Mouse (Mus musculus) kidney, adult 8-10 months (tissue): ENCODE measurements around the gene Il17re.
A peak's percentile ranks its signal among the peaks of the same experiment; 100 is the strongest.

ENCODE experiments used
- DNase-seq, 2 experiments: peaks; one replicate each; pipeline ENCODE4 v3.0.0; 2022

Gene Il17re

DNA sequence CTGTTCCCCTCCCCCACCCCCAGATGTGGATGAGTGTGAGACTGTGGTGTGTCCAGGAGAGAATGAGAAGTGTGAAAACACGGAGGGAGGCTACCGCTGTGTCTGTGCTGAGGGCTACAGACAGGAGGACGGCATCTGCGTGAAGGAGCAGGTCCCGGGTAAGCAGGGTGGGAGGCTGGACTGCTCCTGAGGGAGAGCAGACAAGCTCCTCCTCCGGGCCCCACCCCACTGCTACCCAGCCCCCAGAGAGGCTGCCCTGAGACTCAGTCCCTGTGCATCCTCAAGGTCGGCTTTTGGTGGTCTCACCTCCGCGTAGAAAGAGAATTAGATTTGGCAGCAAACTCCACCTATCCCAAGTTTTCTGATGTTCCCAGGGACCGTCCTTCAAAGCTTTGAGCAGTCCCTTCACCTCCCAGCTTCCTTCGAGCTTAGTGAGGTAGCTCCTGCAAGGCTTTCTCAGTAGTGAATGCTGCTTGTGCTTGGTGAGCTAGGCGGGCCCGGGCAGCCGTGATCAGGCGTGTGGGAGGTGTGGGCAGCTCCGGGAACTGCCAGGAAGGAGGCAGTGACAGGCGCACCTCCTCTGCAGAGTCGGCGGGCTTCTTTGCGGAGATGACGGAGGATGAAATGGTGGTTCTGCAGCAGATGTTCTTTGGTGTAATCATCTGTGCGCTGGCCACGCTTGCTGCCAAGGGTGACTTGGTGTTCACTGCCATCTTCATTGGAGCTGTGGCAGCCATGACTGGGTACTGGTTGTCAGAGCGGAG, 34.0 kb downstream of the Il17re start:
- DNase-seq: no peak

GRCm38 (mm10) chr6:113494258-113494788, 36.0 kb downstream of the Il17re start:
- DNase-seq: peak; percentile 69 to 78

DNA sequence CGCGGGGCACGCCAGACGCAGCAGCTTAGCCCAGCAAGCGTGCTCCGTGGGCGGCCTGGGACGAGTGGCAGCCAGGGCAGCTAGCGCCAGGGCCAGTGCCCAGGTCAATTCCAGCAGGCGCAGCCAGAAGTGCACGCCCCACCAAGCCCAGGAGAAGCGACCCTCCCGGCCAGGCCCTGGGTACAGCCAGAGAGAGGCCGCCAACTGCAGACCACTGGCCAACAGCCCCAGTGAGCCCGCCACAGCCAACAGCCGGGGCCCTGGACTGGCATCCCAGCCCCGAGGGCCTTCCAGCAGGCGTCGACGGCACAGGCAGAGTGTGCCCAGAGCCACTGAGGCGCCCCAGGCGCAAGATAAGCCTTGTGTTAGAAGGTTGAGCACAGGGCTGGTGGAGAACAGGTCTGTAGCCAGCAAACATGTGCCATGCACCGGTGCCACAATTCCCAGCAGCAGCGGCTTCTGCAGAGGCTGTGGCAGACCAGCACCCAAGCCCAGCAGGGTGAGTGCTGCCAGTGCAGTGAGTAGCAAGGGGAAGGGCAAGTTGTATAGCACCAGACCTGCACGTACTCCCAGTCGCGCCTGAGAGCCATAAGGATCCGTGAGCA, 36.9 kb downstream of the Il17re start:
- no peak for DNase-seq

- no peak for DNase-seq
These were observed 41.1 kb downstream of the Il17re start for GRCm38 (mm10) chr6:113499346-113499745.

DNA sequence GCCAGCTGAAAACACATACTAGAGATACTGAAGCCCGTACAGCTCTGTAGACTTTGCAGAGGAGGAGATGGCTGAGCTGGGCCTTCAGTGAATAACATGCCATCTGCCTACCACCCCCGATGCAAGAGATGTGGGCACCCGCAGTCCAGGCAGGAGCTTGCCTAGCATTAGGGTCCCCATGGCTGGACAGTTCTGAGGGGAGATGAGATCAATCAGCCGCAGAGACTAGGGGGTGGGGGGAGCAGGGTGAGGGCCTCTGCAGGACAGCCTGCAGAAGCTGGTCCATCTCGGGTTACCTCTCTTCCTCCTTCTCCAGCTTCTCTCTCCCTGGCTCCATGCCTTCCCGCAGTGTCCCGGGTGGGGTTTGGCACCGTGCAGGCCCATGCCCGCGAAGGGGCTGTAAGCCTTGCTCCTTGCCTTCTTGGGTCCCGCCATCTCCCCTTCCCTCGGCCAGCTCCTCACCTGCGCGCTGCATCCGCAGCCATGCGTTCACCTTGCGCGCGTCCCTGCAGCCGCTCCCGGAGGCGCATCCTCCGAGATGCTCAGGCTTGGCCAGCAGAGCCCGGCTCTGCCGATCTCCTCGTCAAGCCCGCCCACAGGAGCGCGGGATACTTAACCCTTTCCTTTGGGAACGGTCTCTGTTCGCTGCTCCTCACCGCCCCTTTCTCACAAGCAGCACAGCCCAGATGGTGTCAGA, 43.3 kb downstream of the Il17re start, which contains the start of gene Prrt3:
Gene Prrt3, minus strand, starts transcription at position 544 of the 697 bp plus-strand sequence.
- no peak for DNase-seq

DNA sequence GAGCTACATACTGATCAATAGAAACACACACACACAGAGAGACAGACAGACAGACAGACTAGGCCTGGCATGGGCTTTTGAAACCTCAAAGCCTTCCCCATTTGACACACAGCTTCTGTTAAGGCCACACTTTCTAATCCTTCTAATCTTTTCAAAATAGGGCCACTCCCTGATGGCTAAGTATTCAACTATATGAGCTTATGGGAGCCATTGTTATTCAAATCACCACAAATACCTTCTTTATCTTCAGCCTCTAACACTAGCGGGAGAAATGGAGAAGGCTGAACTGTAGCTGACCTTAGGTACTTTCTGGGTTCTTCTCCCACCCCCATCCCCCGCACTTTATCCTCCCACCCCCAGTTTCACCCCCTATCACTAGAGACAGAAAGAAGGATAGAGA, 44.5 kb downstream of the Il17re start:
- DNase-seq: no peak

DNA sequence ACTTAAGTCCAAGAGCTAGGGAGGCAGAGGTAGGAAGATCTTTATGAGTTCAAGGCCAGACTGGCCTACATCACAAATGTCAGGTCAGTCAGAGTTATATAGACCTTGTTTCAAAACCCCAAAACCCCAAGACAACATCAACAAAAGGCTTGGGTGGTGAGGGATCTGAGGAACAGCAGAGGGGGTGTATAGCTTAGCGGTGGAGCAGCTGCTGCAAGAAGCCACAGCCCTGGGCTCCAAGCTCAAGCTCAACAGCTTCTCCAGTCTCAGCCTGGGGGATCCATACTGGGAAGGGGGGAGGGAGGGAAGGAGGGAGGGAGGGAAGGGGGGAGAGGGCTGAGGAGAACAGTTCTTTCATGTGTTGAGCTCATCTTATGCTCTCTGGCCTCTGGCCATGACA, 47.4 kb downstream of the Il17re start:
- DNase-seq: no peak

DNA sequence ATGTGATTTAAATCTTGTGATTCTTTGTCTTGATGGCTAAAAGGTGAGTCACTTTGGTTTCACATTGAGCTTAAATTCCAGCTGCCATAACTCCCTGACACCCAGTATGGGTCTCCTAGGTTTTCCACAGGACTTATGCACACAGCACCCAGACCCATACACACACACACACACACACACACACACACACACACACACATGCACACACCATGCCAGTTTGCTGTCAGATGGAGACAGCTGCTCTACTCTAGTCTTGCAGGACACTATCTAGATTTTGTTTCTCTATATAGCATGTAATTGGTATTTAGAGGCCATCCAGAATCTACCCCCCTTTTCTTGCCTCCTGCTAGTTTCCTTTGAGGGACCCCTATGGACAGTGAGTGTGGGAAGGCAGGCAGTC, 48.8 kb downstream of the Il17re start:
- DNase-seq: no peak

DNA sequence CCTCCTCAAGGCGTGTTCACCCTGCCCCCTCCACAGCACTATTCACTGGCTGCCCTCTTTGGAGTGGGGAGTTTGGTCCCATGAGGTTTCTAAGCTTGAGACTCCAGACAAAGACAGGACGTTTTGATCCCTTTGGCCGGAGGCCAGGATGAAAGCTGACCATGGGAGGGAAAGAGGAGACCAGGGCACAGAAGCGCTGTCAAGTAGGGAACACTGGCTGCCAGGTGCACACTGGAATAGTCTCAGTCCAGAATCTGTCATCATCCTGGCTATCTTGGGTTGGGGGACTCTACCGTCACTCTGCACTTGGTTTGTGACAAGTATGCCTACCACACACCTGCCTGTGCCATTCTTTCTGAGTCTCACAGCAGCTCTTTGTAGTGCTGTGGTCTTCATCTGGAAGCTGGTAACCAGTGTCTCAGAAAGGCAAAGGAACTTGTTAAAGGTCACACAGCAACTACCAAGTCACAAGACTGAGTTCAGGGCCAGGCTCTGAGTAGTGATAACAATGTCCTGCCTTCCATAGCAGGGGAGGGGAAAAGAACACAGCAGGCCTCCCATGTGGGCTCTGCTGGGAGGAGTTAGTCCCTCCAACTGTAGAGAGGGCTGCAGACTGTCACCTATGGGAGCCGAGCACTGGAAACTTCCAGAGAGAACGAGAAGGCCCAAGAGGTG, 50.1 kb downstream of the Il17re start:
- DNase-seq: no peak

GRCm38 (mm10) chr6:113508947-113509280, 50.6 kb downstream of the Il17re start:
- no peak for DNase-seq

- DNase-seq: no peak
These were observed 55.7 kb downstream of the Il17re start for GRCm38 (mm10) chr6:113513944-113514343.

GRCm38 (mm10) chr6:113514600-113514999, 56.3 kb downstream of the Il17re start:
- no peak for DNase-seq

GRCm38 (mm10) chr6:113517434-113518080, 59.3 kb downstream of the Il17re start:
- DNase-seq: no peak
